Mouse (Mus musculus) forebrain, embryonic 16.5 days (tissue): ENCODE data around the gene Frmpd4. TPM values are rescaled to one million over a fixed set of nuclear protein-coding genes. Genes with fewer than 3 reads are reported as not detected.

Experiments
- ATAC-seq: fragments of 200-750 bp; cut with Nextera tagmentation; 2 replicates; pipeline ENCODE4 v1.8.0; 2017; ENCODE audit warnings: mild to moderate bottlenecking, moderate library complexity
- H3K27ac ChIP-seq: fragments of 300-500 bp; sonication (generic); 2 replicates; pipeline ENCODE4 v1.5.1; 2014; ENCODE audit warnings: low read length, control low read depth
- H3K27me3 ChIP-seq: fragments of 300-500 bp; sonication (generic); replicated peaks from 2 replicates; pipeline ENCODE4 v1.6.1; 2014; ENCODE audit warnings: low read length; ENCODE audit not compliant: control insufficient read depth, insufficient read depth
- H3K36me3 ChIP-seq: fragments of 300-500 bp; sonication (generic); 2 replicates; pipeline ENCODE4 v1.6.1; 2014; ENCODE audit not compliant: control insufficient read depth, insufficient read depth
- H3K4me1 ChIP-seq: fragments of 300-500 bp; sonication (generic); replicated peaks from 2 replicates; pipeline ENCODE4 v1.6.1; 2014; ENCODE audit warnings: low read length; ENCODE audit not compliant: control insufficient read depth, insufficient read depth
- H3K4me2 ChIP-seq: fragments of 300-500 bp; sonication (generic); 2 replicates; pipeline ENCODE4 v1.6.1; 2014; ENCODE audit warnings: mild to moderate bottlenecking, low read length, control low read depth
- H3K4me3 ChIP-seq: fragments of 300-500 bp; sonication (generic); replicated peaks from 2 replicates; pipeline ENCODE4 v1.5.1; 2014; ENCODE audit warnings: mild to moderate bottlenecking, low read length, control low read depth
- H3K9ac ChIP-seq: fragments of 300-500 bp; sonication (generic); replicated peaks from 2 replicates; pipeline ENCODE4 v1.6.1; 2014; ENCODE audit warnings: low read depth, low read length, control low read depth
- H3K9me3 ChIP-seq: fragments of 300-500 bp; sonication (generic); 2 replicates; pipeline ENCODE4 v1.6.1; 2016; ENCODE audit warnings: low read length; ENCODE audit not compliant: control insufficient read depth
- WGBS: fragments of 180-500 bp; shearing (Covaris S2); extraction: QIAGEN DNeasy Blood & Tissue Kit; methylation state at CpG from one replicate; pipeline ENCODE4 v1.1.7; 2014; 5-methylcytosine and 5-hydroxymethylcytosine counted together
- polyA plus RNA-seq: library from polyadenylated mRNA; unstranded; fragments of >200 nt; fragmentation: Nextera tagmentation; extraction: Ambion mirVana; gene quantifications from 2 replicates; pipeline ENCODE4 v1.2.1, GENCODE M21; 2015

The Frmpd4 gene
- polyA plus RNA-seq, 1 experiment from 2014 or later: 1.1 TPM

DNA sequence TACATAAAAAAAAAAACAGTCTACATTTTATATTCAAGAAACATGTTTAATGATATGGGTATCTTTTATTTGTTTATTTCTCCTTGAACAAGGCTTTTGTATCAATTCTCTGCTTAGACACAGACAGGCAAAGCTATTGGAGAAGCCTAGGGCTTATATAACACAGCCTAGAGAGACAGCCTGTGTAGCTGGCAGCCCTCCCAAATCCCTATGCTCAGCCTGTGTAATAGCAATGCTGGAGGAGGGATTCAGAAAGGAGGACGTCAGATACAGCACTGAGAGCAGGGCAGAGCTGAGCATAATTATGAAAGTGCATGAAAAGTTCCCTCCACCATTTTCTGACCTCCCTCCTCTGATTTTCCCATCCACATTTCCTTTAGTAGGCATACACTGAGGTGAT, 385.1 kb downstream of the Frmpd4 start:
- H3K9me3 ChIP-seq: no peaks in the 10 kb centered on the region
- H3K4me2 ChIP-seq: no peak overlapping the region
- no peak overlapping the region for H3K27ac ChIP-seq
- no peak overlapping the region for H3K4me3 ChIP-seq
- no peaks in the 10 kb centered on the region for H3K36me3 ChIP-seq
- ATAC-seq: peak; percentile 92
- WGBS: 29% methylated on average over 1 of the region's 1 CpGs
- no peaks in the 10 kb centered on the region for H3K4me1 ChIP-seq
- no peak overlapping the region for H3K9ac ChIP-seq
- H3K27me3 ChIP-seq: no peaks in the 10 kb centered on the region

DNA sequence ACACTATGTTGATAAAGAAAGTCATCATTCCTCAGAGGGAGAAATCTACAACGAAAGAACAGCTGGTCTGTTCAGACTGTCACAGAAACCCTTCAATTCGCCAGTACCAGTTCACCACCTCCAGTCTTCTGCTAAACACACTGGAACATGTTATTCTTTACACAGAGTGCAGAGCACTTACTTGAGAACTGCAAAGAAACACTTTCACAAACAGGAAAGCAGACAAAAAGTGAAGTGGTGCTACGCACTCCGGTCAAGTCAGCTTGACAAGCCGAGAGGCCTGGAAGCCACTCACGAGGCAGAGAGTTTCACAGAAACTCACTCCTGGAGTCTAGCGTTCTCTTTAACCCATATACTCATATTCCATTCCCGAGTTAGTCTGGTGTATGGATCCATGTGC, 387.5 kb downstream of the Frmpd4 start:
- no peaks in the 10 kb centered on the region for H3K36me3 ChIP-seq
- H3K4me1 ChIP-seq: no peaks in the 10 kb centered on the region
- H3K4me3 ChIP-seq: no peak overlapping the region
- H3K9ac ChIP-seq: no peak overlapping the region
- no peak for ATAC-seq
- WGBS: 87% methylated on average over 8 of the region's 8 CpGs
- no peak overlapping the region for H3K27ac ChIP-seq
- H3K9me3 ChIP-seq: no peaks in the 10 kb centered on the region
- no peak overlapping the region for H3K4me2 ChIP-seq
- H3K27me3 ChIP-seq: no peaks in the 10 kb centered on the region

- Histone ChIP-seq H3K9me3 (no peaks in the 10 kb centered on the region), H3K9ac (no peak overlapping the region), H3K27ac (no peak overlapping the region), H3K4me1 (no peaks in the 10 kb centered on the region), H3K36me3 (no peaks in the 10 kb centered on the region), H3K4me2 (no peak overlapping the region), H3K27me3 (no peaks in the 10 kb centered on the region), H3K4me3 (no peak overlapping the region)
- no peak for ATAC-seq
These were observed 414.0 kb downstream of the Frmpd4 start for GRCm38 (mm10) chrX:168163001-168163400.

DNA sequence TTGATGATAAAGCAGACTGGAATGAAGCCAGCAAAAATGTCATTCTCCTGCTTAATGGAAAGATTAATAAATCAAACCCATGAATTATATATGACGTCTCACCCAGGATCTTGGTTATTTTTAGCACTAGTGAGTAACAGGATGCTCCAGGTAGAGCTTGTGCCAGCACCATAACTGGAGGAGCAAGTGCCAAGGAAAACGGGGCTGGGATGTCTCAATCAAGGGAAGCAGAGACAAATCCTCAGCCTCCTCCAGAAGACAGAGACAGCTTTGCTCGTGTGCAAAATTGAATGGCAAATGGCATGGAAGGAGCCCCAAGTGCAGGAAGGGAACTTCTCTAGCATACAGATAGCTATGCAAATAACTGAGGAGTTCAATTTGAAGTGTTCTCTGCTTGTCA, 418.2 kb downstream of the Frmpd4 start:
- Histone ChIP-seq H3K9ac (no peak overlapping the region), H3K27ac (no peak overlapping the region), H3K4me3 (no peak overlapping the region), H3K27me3 (no peaks in the 10 kb centered on the region), H3K9me3 (no peaks in the 10 kb centered on the region), H3K4me2 (no peak overlapping the region), H3K36me3 (no peaks in the 10 kb centered on the region), H3K4me1 (no peaks in the 10 kb centered on the region)
- 62% methylated on average over 3 of the region's 3 CpGs for WGBS
- ATAC-seq: no peak

GRCm38 (mm10) chrX:168141051-168141450, 436.0 kb downstream of the Frmpd4 start:
- Histone ChIP-seq H3K9ac (no peak overlapping the region), H3K9me3 (no peaks in the 10 kb centered on the region), H3K4me2 (no peak overlapping the region), H3K36me3 (no peaks in the 10 kb centered on the region), H3K4me3 (no peak overlapping the region), H3K27me3 (no peaks in the 10 kb centered on the region), H3K27ac (no peak overlapping the region), H3K4me1 (no peaks in the 10 kb centered on the region)
- no peak for ATAC-seq

DNA sequence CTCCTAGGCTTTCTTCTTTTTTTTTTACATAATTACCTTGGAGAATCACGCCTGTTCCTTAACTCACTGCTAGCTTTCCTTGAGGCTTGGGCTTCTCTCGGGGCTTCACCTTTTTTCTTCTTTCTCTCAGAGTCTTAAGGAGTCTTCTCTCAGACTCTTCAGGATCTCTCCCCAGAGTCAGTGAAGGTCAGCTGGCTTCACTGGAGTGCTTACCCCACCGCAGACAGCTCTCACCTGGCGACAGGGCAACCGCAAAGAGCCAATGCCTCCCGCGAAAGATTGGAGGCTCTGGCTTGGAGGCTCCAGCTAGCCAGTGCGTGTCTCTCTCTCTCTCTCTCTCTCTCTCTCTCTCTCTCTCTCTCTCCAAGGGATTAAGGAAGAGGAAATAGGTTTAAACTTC, 453.0 kb downstream of the Frmpd4 start:
- 12% methylated on average over 8 of the region's 8 CpGs for WGBS
- ATAC-seq: no peak
- Histone ChIP-seq H3K27me3 (no peaks in the 10 kb centered on the region), H3K4me2 (peak overlapping the region; percentile 70), H3K9me3 (no peaks in the 10 kb centered on the region), H3K36me3 (no peaks in the 10 kb centered on the region), H3K27ac (no peak overlapping the region), H3K4me3 (peak overlapping the region; percentile 55), H3K4me1 (no peaks in the 10 kb centered on the region), H3K9ac (no peak overlapping the region)

DNA sequence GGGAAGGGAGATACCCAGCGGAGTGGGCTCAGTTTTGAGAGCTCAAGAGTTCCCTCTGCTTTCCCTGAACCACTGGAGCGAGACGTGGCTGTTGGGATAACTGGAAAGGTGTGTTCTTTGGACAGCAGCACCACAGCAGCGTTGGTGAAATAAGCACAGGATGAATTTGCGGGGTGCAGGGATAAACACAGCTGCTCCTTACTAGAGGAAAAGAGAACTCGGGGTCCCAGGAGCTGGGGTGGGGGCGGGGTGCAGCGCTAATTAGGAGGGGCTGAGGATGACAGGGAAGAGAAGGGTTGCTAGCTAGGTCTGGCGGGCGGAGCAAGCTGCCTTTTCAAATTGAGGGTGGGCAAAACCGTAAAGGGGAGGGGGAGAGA, 453.5 kb downstream of the Frmpd4 start:
- Histone ChIP-seq H3K36me3 (no peaks in the 10 kb centered on the region), H3K4me2 (peak overlapping the region; percentile 70), H3K4me3 (peak overlapping the region; percentile 55), H3K27ac (no peak overlapping the region; the same call in 1 of the 2 replicates), H3K27me3 (no peaks in the 10 kb centered on the region; the same call in 1 of the 2 replicates), H3K4me1 (no peaks in the 10 kb centered on the region), H3K9ac (peak overlapping the region; percentile 70), H3K9me3 (no peaks in the 10 kb centered on the region)
- 7% methylated on average over 11 of the region's 11 CpGs for WGBS
- ATAC-seq: no peak; the same call in 1 of the 2 replicates

GRCm38 (mm10) chrX:168122806-168123588, 454.0 kb downstream of the Frmpd4 start:
- Histone ChIP-seq H3K4me3 (peak overlapping the region; percentile 55), H3K9me3 (no peaks in the 10 kb centered on the region), H3K27me3 (no peaks in the 10 kb centered on the region; the same call in 1 of the 2 replicates), H3K9ac (peak overlapping the region; percentile 70), H3K4me2 (peak overlapping the region; percentile 70), H3K4me1 (no peaks in the 10 kb centered on the region), H3K36me3 (no peaks in the 10 kb centered on the region), H3K27ac (no peak overlapping the region; the same call in 1 of the 2 replicates)
- ATAC-seq: peak; percentile 93
- 20% methylated on average over 35 of the region's 42 CpGs for WGBS

GRCm38 (mm10) chrX:168041589-168041988, 535.4 kb downstream of the Frmpd4 start:
- Histone ChIP-seq H3K9me3 (no peaks in the 10 kb centered on the region), H3K36me3 (no peaks in the 10 kb centered on the region), H3K4me3 (no peak overlapping the region), H3K27ac (no peak overlapping the region), H3K9ac (no peak overlapping the region), H3K4me1 (no peaks in the 10 kb centered on the region), H3K4me2 (no peak overlapping the region), H3K27me3 (no peaks in the 10 kb centered on the region; the same call in 1 of the 2 replicates)
- ATAC-seq: no peak
